Mouse (Mus musculus): Measurements from ENCODE around the gene Lyzl4. TPM values are rescaled to one million over a fixed set of nuclear protein-coding genes. Genes with fewer than 3 reads are reported as not detected.
"Not testable (repeated sequence)": the region's sequence is repeated elsewhere in the genome, so short reads cannot be mapped to it uniquely, and the experiment has no call there.

Gene Lyzl4
- total RNA-seq, 4 experiments from 2014 or later: 1.2 to 4.4 (median 2.4) TPM

GRCm38 (mm10) chr9:121602381-121602780 is 39.5 kb downstream of the Lyzl4 start:
- no peak for DNase-seq (ENCODE audit: low spot score in 2 of 2)

- peak in 1 of 2 experiments; percentile 82 for DNase-seq (ENCODE audit: low spot score in 2 of 2)
These were observed 41.0 kb downstream of the Lyzl4 start for GRCm38 (mm10) chr9:121600861-121601427.

DNA sequence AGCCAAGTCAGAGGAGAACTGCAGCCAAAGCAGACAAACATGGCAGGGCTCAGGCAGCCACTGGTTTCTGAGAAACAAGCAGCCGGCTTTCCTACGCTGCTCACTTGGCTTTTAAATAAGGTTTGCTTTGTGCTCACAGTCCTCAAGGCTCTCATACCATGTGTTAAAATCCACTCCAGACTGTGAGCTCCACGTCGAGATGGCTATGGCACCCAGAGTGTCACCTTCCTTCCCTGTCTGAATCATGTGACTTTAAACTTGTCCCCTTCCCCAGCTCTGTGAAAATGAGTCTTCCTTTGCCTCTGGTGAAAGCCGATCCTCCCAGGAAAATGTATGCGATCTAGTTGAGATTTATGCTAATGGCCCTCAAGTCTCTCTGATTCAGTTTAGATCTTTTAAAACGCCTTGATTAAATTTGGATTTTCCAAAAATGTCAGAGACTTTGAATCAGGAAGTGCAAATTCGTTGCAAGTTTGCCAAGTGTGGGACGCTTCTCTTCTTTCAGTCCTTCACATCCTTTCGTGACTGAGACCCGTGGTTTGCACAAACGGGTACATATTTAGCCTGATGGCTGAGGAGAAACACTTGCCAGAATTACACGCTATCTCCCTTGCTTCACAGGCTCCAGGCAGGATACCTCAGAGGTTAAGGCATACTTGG is 41.6 kb downstream of the Lyzl4 start:
- DNase-seq (ENCODE audit: low spot score in 2 of 2): peak in 1 of 2 experiments; percentile 71

DNA sequence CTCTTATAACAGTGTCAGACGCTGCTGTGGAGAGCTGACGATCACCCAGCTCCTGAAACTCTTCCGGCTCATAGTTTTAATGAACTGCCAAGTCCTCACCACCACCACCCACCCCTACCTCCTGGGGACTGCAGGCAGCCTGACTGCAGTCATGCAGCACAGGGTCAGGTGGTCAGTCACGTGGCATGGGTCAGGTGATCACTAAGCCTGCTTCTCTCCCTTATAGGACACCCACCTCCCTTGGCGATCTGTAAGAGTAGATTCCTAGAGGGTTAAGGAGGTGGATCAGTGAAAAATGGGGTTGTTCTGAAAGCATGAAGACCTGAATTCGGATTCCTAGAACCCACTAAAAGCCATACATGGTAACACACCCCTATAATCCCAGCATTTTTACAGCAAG is 42.3 kb downstream of the Lyzl4 start:
- peak in 1 of 2 experiments; percentile 45 for DNase-seq (ENCODE audit: low spot score in 2 of 2)

DNA sequence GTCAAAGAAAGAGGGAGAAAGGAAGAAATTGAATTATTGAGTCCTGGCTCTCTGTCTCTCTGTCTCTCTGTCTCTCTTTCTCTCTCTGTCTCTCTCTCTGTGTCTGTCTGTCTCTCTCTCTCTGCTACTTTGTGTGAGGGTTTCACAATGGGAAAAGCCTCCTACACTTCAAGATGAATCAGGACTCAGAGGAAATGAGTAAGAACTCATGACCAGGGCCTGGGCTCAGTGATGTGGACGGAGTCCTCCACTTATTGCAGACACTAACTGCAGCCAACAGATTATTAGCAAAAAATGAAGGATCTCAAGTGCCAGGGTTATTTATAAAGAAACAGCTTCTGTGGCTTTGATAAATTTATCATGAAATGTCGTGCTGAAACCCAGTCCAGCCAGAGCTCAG is 43.8 kb downstream of the Lyzl4 start:
- no peak for DNase-seq (ENCODE audit: low spot score in 2 of 2)

DNA sequence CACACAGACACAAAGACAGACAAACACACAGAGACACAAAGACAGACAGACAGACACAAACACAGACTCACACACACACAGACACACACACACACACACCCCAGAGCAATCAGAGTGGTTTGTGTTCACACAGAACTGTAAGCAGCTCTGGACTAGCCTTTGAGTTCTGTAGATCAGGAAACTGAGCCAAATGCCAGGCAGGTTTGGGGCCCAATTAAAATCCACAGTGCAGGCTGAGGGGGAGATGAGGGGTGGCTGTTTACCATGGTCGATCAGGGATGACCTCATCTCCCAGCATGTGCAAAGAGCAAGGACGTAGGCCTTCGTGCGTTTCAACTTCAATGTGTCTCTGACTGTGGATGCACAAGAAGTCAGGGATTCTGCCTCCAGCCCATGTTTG is 47.1 kb downstream of the Lyzl4 start:
- DNase-seq (ENCODE audit: low spot score in 2 of 2): no peak

- not testable (repeated sequence) for DNase-seq (ENCODE audit: low spot score in 2 of 2)
These were observed 48.1 kb downstream of the Lyzl4 start for GRCm38 (mm10) chr9:121593768-121594167.

DNA sequence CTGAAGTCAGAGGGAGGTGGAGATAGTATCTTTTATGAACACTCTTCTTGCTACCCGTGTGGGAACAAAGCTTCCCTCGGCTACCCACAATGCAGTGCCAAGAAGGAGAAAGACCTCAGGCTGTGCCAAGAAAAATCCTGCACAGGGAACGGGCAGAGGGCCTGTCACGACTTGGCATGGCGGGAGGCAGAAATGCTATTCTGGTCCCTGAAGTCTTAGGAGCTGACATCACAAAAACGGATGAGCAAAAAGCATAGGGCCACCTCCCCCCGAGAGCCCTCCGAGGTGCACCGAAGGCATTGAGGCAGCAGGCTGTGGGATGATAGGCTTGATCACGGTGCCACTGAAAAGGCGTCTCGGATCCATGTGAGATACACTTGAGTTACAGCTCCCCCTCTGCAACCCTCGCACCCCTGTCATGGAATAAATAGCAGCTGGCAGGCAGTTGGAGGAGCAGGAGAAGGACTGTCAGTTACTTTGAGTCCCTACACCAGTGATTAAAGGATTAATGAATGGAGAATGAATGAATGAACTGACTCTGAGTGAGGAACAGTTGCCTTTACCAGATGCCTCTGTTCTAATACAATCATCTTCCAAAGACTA is 48.8 kb downstream of the Lyzl4 start:
- peak in 1 of 2 experiments; percentile 48 for DNase-seq (ENCODE audit: low spot score in 2 of 2)

DNA sequence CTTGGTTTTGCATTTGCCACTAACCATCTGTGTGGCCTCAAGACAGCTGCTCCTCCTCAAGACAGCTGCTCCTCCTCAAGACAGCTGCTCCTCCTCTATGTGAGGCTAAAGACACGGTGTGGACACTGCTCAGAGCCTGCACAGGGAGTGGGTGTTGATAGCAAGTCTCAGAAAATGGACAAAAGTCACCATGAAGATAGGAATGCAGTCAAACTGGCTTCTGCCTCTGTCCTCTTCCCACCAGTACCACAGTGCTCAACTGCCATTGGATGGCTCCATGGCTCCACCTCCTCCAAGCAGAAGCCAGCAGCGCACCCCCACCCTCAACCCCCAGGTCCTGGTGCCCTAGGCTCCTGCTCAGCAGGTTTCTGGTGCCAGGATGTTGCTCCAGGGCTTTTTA is 52.4 kb downstream of the Lyzl4 start:
- DNase-seq (ENCODE audit: low spot score in 2 of 2): no peak

GRCm38 (mm10) chr9:121574380-121574779 is 67.5 kb downstream of the Lyzl4 start:
- no peak for DNase-seq (ENCODE audit: low spot score in 2 of 2)

GRCm38 (mm10) chr9:121568451-121568850 is 73.4 kb downstream of the Lyzl4 start:
- no peak for DNase-seq (ENCODE audit: low spot score in 2 of 2)

- DNase-seq (ENCODE audit: low spot score in 2 of 2): no peak
These were observed 75.5 kb downstream of the Lyzl4 start for GRCm38 (mm10) chr9:121566387-121566786.

- DNase-seq (ENCODE audit: low spot score in 2 of 2): peak in 1 of 2 experiments; percentile 26
These were observed 78.6 kb downstream of the Lyzl4 start for GRCm38 (mm10) chr9:121563276-121563675.

- DNase-seq (ENCODE audit: low spot score in 2 of 2): no peak
These were observed 81.4 kb downstream of the Lyzl4 start for GRCm38 (mm10) chr9:121560515-121560914.

GRCm38 (mm10) chr9:121558167-121558566 is 83.7 kb downstream of the Lyzl4 start:
- peak in 1 of 2 experiments; percentile 53 for DNase-seq (ENCODE audit: low spot score in 2 of 2)

DNA sequence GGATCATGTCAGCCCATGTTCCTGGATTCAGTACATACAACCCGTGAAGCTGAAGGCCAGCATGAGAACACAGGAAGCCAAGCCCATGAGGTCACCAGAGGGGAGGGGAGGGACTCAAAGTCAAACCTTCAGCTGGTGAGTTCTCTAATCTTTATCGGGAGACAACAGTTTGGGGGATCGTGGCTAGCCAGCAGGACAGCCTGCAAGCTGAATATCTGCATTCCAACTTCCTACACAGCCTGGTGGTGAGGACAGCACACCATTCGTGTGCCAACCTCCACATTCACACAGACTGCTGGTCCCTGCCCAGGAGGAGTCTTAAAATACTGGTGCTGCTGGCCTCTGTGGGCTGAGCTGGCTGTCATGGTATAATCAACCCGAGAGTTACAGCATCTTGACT is 85.0 kb downstream of the Lyzl4 start:
- DNase-seq (ENCODE audit: low spot score in 2 of 2): peak in 1 of 2 experiments; percentile 86

DNA sequence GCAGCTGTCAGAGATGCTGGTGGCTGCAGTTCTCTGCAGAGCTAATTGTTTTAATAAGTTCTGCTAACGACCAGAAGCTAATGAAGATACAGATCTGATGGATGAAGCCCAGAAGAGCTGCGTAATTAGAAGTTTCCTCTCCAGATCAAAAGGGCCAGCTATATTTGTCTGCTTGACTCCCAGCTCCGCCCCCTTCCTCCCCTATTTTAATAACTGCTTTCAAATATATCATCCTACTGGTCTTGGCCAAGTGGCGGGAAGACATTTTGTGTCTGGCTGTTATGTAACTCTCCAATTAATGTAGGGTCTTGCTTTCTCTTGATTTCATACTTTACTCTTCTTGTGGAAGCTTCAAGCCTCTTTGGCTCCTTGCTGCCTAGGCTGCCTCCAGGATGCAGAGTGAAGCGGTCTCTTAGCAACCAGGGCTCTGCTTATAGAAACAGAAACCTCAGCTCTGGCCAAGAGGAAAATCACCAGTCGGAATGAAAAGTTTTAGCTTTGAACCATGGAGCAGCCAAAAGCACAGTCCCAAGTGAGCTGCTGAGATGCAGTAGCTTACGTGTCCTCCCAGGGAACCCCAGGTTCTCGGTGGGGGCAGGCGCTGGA is 86.4 kb downstream of the Lyzl4 start:
- DNase-seq (ENCODE audit: low spot score in 2 of 2): peak in 1 of 2 experiments; percentile 86

GRCm38 (mm10) chr9:121553643-121554042 is 88.3 kb downstream of the Lyzl4 start:
- DNase-seq (ENCODE audit: low spot score in 2 of 2): no peak

GRCm38 (mm10) chr9:121550327-121550771 is 91.5 kb downstream of the Lyzl4 start:
- peak in 1 of 2 experiments; percentile 37 for DNase-seq (ENCODE audit: low spot score in 2 of 2)

- DNase-seq (ENCODE audit: low spot score in 2 of 2): no peak
These were observed 92.5 kb downstream of the Lyzl4 start for GRCm38 (mm10) chr9:121549444-121549843.

- DNase-seq (ENCODE audit: low spot score in 2 of 2): no peak
These were observed 92.9 kb downstream of the Lyzl4 start for GRCm38 (mm10) chr9:121549010-121549409.

DNA sequence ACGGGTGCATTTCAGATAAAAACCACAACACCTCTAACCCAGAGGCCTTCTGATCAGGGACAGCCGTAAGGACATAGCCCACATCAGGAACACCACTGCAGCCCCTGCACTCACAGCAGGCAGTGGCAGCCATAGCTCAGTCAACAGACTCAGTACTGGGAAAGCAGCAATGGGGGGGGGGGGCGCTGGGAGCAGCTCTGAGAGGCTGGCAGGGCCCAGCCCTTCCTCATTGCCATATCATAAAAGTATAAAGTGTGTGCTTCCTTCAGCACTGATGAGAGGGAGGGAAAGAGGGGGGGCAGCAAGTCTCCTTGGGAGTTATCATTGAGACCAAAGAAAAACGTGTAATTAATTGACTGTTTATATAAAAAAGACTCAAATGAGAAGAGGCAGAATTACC is 94.5 kb downstream of the Lyzl4 start:
- no peak for DNase-seq (ENCODE audit: low spot score in 2 of 2)
